Mouse (Mus musculus) G1E-ER4 (cell line): Measurements from ENCODE around the gene Lamb1. TPM values are rescaled to one million over a fixed set of nuclear protein-coding genes. Genes with fewer than 3 reads are reported as not detected.

ENCODE experiments used
- GATA1 ChIP-seq: IDR thresholded peaks from one replicate; pipeline ENCODE4 v1.8.0; 2012; ENCODE audit warnings: low read length, inconsistent platforms
- polyA plus RNA-seq: library from polyadenylated mRNA; stranded (reverse); fragments of >175 nt; gene quantifications from 2 replicates; pipeline ENCODE4 v1.2.3, GENCODE M21; 2012

The Lamb1 gene
- polyA plus RNA-seq, 1 experiment, result not detected

DNA sequence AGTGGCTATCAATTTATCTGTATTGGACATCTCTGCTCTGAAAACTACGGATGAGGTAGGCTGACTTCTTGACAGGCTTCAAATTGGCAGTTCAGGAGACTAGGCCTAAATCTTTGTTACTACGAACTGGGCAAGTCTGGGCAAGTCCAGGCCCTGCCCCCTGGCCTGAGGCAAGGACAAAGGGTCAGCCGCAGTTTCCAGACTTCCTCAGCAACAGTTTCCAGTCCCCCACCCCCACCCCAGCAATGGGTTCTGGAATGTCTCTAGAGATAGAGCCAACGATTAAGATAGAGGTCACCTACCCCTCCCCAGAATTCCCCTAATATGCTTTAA lies 110.2 kb downstream of the Lamb1 start:
- no peak for TF ChIP-seq GATA1

DNA sequence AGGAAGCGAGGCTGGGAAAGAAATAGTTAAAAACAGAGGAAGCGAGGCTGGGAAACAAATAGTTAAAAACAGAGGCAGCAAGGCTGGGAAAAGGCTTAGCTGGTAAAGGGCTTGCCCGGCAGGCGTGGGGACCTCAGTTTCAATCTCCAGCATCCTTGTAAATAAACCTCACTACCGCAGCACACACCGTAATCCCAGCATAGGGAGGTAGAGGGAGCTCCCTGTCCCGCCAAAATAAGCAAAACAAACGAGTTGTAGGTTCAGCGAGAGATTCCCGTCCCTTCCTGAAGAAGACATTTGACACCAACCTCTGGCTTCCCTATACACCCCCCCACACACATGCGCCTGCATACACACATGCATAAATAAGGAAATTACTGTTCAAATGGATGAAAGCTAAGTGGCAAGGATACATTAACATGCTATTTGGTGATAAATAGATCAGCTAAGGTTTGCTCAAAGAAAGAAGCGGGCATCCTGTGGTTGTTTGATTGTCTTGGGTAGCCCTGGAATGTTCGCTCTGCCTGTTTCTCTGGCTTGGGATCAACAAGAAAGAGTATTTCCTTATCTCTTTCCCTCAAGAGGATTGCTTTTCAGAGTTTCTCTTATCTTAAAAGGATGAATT lies 111.4 kb downstream of the Lamb1 start:
- no peak for TF ChIP-seq GATA1

DNA sequence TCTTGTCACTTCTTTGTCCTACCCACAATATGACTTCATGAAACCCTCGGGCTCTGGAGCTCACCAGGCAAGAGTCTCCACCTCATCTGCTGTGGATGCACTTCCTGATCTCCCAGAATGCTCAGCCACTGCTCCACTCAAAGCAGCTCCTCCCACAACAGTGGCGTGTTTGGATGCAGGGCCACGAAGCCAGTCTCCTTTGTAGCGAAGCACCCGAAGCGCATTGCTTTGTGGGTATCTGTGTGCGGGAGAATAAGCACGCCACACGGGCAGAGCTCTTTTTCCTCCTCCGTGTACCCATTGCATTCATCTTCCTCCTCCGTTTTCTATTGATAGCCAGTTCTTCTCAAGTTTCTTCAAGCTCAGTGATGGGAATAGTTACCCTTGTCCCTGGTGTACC lies 112.2 kb downstream of the Lamb1 start:
- no peak for TF ChIP-seq GATA1

Other genes with a start within 250 kb of the Lamb1 start
- gene Fam110c, start 191.4 kb upstream of the Lamb1 start, polyA plus RNA-seq, result not detected in 2 replicates
- gene Gm6993, start 24.5 kb upstream of the Lamb1 start, polyA plus RNA-seq, result not detected in 2 replicates
- 8.4 and 11.4 TPM in 2 replicates for gene Dld, start 86.2 kb downstream of the Lamb1 start, polyA plus RNA-seq
- gene Slc26a3, start 125.6 kb downstream of the Lamb1 start, polyA plus RNA-seq, result not detected in 2 replicates
- gene Cbll1, start 234.4 kb downstream of the Lamb1 start, polyA plus RNA-seq, result 2.5 and 2.9 TPM in 2 replicates